Mouse (Mus musculus) gastrocnemius, postnatal 10 days (tissue): ENCODE measurements at regions not wholly inside any gene's neighbourhood (a gene's known extent, or its start where the extent isn't known, plus 50 kb on each side); places are given as distances from the start of the nearest gene placed in this dataset.

Experiments
- DNase-seq: peaks from one replicate; pipeline ENCODE4 v3.0.0; 2021; ENCODE audit warnings: mixed read lengths

DNA sequence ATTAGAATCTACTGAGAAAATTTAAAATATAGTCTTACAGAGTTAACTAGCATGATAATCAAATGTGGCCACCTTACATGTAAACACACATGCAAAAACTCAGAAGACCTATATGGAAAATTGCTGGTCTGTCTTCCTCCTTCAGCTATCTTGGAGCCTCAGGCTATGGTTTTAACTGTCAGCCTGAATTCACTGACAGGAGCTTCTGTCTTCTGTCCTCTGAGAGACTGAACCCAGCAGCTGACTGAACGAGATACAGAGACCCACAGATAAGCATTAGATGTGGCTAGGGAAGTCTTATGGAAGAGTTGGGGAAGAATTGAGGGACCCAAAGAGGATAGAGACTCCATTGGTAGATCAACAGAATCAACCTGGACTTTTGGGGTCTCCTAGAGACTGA lies 360.0 kb upstream of the Meox2 start:
- no peak for DNase-seq

DNA sequence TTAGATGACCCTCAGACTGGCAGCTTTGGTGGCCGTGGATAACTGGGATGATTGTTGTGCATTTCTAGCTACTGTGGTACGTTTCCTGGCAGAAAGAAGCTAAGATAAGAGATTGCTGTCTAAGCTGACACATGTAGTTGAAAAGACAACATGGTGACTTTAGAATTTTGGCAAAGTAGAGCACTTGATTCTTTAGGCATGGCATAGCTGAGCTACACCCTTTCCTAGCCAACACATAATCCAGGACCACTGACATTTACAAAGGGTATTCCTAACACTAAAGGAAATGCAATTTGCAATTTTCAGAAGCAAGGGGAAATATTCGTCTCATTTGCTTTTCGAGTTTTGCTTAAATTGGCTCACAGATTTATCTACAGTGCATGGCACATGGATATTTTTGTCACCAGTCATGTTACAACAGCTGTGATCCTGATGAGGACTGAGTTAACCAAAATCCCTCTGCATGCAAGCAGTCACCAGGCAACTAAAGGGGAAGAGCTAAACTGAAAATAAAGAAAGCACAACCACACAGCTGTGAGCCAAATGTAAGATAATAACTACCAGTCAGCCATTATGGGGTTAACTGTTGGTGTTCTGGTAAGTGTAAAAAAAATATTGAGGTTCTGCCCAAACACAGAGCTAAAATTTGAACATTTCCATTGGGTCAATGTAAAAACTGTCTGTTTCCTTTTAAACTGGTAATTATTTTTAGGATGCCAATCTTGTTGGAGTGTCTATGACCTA lies 342.9 kb upstream of the Meox2 start:
- DNase-seq, result no peak

DNA sequence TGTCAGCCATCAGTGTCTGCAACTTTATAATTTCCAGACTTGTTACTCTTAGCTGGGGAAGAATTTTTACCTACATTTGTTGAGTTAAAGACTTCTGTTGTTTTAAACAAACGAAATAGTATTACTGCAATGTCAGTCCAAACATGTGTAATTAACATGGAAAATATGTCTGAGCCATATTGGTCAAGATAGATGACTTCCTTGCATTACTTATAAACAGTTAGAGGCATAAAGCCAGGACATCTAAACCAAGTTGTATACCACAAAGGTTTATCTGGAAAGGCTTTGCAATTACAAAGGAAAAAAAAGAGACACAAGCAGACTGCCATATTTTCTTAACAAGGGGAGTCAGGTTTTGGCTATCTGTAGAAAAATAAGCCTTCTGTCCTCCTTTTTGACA lies 342.2 kb upstream of the Meox2 start:
- DNase-seq, result no peak

DNA sequence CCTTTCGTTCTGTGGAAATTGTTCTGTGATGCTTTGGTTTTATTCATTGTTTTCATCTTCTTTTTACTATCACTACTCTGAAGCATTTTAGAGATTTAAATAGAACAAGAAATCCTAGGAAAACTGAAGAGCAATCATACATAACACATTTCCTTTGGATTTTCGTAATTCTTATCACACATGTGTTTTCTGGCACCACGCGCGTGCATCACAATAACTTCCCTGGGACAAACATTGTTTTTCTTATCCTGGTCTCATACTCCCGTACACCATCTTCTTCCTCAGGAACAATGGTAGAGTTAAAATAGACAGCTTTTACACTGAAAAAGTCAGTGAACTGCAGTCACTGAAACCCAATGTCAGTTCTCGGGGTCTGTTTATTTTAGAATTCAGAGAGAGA lies 327.6 kb upstream of the Meox2 start:
- DNase-seq, result no peak

DNA sequence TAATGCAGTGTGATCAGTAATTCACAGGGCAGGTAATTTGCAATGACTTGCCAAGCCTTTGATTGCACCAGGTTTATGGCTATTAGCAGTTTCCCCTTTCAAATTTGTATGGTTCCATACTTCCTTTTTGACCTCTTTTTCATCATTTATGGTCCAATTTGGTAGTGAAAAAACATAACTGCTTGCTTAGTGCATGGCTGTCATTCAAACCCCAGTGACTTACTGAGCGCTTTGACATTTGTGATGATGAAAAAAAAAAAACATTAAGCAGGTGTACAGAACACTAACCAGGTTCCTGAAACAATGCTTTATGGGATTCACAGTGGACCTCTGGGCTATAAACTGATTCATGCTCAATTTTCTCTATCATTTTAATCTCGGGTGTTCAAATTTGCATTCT lies 317.5 kb upstream of the Meox2 start:
- DNase-seq, result no peak

DNA sequence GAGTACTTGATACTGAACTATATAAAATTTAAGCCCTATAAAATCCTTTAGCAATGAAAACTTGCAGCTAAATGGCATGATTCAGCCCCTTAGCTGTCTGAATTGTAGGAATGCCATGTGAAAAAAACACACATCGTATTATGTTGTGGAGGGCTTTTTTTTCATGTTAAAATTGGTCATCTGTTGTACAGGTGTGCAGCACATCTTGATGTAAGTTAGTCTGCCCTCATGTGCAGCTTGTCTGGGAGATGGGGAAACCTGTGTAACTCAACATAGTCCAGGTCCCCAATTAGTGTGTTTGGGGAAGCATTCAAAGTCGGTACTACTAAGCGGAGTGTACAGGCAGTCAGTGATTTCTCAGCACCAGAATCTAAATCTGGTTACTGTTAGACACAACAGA lies 316.9 kb upstream of the Meox2 start:
- no peak for DNase-seq

DNA sequence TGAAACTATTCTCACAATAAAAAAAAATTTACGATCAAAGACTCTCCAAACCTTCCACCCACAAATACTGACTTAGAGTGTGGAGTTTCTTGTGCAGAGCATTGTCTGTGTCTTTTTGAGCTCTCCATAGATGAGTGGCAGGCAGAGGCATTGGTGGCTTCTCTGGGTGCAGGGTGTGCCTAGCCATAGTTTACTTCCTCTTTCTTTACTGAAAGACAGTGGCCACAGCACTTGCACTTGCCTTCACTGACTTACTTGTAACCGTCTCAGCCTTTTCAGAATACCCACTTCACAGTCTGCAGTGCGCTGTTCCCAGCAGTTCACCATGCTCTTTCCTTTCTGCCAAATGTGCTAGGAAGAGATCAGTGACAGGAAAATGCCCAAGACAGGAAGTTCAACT lies 316.1 kb upstream of the Meox2 start:
- DNase-seq, result no peak

DNA sequence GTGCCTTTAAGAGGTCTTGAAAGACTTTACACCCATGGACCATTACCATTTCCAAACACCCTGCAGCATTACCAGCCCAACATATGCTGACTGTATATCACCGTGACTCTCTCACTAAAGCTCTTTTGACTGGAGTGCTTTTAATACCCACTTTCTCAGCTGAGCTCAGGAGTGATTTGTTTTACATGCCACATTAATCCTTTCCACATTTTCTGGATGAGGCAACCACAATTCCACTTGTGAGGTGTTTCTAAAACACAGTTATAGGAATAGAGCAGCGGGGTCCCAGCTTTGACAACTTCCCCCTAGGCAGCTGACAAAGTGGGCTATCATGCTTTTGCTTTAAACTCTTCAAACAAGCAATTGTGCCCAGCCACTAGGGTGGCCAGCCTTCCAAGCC lies 314.5 kb upstream of the Meox2 start:
- DNase-seq, result no peak

DNA sequence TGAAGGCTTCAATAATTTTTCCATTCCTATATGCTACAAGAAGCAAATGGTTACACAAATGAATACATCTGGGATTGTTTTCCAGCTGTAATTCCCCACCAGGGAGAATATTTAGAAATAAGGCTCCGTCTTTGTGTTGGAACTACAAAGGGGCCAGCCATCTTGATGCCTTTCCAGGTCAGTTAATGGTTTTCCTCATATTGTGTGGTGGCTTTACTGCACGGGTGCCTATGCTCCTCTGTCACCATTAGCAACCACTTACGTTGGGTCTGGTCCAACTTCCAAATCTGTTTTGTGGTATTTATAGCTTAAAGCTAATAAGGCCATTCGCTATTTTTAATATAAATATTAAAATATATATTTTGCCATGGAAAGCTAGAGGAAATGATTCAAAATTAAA lies 312.1 kb upstream of the Meox2 start:
- DNase-seq, result no peak

DNA sequence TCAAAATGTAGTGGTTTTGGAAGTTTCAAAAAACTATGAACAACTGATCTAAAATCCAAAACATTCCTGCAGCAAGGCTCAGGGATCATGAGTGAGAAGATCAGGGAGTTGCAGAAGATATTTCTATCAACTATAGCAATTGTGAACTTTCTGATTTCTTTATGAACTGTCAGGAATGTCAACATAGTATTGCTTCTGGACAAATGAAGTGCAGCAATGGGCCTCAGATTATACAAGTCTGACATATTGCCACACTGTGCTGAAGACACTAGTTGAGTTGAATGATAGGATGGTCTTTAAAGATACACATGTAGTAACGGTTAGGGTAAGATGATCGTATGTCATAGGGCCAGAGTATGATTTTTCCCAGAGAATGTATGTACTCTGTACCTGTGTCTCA lies 290.4 kb upstream of the Meox2 start:
- no peak for DNase-seq

DNA sequence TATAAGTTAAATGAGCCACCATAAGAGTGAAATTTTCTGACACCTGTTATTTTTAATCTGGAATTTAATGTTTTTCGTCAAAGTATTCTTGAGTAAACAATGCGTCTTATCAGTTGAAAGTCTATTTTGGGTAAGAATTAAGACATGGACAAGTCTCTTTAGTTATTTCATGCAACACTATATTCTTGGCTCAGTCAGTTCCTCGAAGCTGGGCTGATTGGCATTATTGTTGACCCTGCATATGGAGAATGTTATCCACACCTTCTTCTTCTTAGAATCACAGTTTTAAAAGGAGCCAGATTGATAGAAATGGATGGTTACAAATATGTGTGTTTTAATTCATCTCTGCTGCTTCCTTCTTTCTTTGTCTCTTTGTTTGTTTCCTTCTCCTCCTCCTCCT lies 289.5 kb upstream of the Meox2 start:
- DNase-seq, result no peak

DNA sequence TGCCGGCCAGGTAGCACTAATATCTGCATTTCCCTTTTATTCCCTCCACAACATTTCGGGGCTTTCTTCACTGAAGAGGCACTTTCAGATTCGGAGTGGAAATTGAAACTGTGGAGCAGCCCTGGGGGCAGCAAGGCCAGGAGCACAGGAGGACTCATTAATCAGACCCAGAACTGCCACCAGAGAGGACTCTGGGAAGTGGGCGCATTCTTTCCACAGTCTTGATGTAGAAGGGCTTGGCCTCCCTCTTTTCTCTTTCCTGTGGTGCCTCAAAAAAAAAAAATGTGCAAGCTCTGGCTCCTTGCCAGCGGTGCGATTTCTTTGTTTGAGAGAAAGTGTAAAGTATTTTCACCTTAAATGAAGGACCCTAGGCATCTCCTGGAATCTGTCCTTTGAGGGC lies 281.6 kb upstream of the Meox2 start:
- no peak for DNase-seq

DNA sequence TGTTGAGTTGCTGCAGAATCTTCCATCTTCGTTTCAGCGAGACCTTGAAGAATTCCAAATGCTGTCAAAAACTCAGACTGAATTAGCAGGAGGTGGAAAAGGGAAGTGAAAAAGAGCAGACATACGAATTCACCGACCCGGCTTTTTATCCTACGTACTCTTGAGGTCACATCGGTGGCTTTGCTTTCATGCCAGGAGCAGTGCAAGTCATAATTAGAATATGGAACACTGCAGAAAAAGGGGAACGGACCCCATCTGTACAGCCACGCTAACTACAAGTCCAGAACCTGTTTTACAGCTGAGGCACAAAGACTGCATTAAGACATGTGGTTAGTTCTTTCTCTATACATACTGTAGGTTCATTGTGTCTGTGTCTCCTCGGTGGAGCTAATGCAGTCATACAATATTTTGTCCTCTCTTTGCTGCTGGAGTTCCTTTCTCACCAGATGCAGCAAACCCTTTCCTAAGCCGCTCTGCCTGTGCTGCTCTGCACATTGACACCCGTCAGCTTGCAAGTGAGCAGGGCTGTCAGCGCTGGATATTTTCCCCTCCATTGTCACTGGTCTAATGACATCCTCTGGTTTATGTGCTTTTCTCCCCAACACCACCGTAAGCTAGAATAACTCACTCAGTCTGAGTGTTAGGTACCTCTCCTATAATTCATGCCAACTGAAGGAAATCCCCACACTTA lies 276.9 kb upstream of the Meox2 start:
- no peak for DNase-seq

DNA sequence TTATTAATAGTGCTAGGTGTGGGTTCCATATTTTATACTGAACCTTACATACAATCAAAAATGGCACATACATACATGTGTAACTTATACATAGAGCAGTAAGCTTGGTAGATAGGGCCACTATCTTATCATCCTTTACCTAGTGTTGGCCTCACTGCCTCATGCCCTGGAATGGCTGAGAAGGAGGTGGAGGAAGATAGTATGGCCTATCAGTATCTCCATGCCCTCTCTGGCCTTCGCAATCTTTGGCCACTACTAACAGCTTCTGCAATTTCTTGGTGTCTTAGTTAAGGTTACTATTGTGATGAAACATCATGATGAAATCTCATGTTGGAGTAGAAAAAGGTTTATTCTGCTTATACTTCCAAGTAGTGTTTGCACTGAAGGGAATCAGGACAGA lies 265.4 kb upstream of the Meox2 start:
- no peak for DNase-seq

DNA sequence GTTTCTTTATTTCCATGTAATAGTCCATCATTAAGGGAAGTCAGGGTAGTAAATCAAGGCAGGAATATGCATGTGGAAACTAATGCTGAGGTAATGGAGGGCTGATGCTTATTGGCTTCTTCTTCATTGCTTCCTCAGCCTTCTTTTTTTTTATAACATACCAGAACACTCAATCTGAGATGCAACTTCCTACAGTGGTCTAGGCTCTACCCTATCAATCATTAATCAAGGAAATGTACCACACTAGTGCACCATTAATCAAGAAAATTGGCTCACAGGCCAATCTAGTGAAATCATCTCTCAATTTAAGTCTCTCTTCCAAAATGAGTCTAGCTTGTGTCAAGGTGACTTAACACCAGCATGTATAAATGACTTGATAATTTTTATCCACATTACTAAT lies 263.2 kb upstream of the Meox2 start:
- DNase-seq, result no peak

DNA sequence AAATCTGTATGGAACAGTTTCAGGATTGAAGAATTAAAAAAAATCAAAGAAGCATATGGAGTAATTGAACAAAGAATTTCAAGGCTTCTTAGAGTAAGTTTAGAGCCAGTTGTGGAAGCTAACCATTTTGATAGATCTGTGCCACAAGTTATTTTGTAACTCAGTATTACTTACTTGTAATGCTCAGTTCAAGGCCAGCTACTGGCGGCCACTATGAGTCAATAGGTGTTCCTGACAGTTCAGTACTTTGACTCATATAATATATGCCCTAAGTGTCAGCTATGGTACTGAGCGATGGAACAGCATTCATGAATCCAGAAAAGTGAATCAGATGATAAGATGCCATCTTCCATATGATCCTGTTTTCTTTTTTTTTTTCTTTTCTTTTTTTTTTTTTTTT lies 259.3 kb upstream of the Meox2 start:
- DNase-seq, result no peak

DNA sequence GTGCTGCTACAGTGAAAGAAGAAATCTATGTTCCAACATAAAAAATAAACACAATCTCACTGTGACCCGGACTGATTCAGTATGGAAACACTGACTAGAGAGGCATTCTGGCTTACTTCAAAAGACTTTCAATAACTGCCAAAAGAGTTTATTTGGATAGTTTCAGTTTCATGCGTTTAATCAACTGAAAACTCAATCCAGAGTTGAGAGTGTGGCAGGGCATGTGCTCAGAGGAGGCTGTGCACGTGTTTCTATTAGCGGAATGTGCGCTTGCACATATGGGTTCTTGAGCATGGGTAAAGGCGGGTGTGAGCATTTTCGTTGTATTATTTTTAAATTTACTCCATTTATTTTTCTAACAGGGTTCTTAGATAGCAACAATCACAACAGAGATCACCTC lies 245.2 kb upstream of the Meox2 start:
- DNase-seq, result no peak

DNA sequence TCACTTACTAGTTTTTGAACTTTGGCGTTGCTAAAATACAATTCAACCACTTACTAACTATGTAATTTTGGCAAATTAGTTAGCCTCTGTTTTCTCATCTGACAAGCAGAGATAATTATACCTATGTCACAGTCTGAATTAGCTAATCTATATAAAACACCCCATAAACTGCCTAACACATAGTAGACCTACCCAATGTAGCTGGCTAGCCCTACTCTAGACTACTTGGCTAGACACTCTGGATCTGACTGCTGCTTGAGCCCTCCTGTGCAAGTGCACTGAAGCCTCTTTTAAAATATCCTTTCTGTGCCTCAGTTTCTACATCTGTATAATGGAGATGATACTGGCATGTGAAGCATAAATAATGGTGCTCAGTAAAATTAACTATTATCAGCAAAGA lies 227.6 kb upstream of the Meox2 start:
- no peak for DNase-seq

DNA sequence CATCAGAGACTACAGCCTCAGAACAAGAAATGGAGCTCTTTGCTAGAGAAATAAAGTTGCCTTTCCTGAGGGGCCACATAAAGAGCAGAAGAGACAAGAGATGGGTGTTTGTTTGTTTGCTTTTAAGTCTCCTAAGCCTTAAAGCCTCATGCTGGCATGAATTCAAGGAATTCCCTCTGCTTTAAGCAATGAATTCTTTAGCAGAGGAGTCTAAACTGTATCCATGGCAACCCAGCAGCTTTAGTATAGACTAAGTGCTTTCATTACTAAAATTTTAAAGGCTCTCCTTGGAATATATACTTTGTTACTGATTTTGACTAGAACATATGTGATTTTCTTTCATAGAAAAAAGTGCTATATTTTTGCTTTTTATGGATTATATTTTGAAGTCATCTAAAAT lies 195.0 kb upstream of the Meox2 start:
- no peak for DNase-seq

DNA sequence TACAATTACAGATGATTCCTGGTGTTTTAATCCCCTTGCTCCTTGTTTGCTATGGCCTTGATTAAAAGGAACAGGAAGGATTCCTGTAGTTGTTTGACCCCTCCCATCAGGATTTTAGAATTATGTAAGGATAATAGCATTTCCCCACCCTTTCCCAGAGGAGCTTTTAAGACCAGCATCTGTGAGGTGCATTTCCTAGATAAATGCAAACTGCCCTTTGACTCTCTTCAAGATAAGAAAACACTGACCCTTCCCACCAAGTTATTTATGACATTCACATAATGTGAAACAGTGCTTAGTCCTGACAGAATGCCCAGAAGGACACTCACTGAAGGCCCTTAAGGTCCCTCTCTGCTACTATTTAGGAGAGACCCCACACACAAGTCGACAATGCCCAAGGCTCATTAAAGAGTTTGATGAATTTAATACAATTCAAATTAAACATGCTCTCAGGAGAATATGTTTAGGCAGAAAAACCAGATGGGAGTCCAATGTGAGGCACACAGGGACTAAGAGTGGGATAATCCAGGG lies 190.7 kb upstream of the Meox2 start:
- no peak for DNase-seq

DNA sequence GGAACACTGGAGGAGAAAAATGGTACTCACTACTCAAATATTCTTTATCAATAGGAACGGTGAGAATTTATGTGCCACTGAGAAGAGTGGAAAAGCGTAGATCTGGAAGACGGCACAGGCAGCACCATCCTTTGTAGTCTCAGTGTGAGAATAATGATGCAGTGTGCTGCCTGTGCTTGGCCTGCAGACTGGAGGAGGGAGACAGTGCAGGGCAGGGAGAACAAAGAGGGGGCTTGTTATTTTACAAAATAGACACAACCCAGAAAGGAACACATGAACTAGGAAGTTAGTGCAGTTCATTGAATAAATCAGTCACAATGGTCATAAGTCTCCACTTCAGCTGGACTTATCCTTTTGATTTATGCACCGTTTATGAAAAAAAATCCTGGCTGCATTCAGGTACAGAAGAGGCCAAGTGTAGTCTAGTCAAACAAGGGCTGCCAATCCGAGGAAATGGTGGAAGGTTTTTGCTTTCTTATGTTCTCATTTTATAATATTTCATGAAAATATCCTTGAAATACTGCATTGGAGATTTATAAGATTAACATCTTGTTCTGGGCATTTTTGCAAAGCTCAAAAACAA lies 190.0 kb upstream of the Meox2 start:
- no peak for DNase-seq

DNA sequence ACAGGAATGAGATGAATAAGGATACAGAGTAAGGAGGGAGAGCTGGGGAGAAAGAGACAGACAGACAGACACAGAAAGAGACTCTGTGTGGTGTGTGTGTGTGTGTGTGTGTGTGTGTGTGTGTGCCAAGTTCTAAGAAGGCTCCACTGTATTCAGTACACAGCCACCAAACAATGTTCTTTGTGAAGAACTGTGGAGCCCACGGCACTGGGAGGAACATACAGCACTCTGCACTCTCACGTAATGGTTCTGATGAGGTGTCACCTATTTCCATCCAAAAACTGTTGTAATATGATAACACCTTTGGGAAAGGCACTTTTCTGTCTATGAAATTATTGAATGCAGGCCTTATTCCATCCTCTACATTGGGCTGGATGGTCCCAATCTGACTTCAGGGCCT lies 184.8 kb upstream of the Meox2 start:
- no peak for DNase-seq

DNA sequence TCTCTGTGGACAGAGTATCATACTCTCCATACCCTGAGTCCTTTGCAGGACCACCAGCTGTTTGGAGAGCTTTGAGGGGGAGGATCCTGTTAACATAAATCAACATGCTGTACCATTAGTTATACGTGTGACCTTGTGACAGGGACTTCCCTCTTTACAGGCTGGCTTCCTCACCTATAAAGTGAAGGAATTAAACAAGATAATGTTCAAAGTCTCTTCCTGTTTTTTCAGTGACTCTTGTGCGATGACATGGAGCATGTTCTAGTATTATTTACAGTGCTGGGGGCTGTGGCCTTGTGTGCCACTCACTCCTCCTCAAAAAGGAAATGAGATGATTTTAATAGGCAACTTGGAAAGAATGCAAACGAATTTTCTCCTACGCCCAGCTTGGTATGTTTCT lies 182.1 kb upstream of the Meox2 start:
- DNase-seq, result no peak

DNA sequence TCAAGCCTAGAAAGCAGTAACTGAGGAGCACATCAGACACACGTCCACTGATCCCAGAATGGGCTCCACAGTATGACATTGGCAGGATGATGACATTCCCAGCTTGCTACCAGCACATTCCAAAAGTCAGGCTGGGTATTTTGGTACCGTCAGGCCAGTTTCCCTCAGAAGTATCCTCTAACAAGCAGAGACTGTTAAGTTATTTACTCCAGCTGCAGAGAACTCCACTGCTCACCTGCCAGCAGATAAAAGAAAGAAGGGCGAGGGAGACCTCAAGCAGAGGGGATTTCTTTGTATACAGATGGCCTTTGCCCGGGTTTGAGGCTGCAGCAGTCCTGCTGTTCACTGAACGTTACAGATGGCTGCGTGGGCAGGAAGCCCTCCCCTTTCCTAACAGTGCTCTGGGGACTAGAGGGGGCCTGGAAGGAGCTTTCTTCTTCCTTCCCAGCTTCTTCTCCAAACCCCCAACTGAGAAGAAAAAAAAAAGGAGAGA lies 175.2 kb upstream of the Meox2 start:
- DNase-seq, result no peak
